Mouse (Mus musculus) spleen, adult 2 months (tissue): ENCODE measurements around the gene Ppara.

Source experiments
- CTCF ChIP-seq: fragments of 200-500 bp; IDR thresholded peaks from 2 replicates; pipeline ENCODE4 v1.5.1; 2011; ENCODE audit warnings: mild to moderate bottlenecking, inconsistent platforms; ENCODE audit not compliant: insufficient read depth, insufficient read length, insufficient replicate concordance; ENCODE audit errors: extremely low read depth
- POLR2A ChIP-seq: fragments of 200-500 bp; IDR thresholded peaks from 2 replicates; pipeline ENCODE4 v1.6.1; 2011; ENCODE audit warnings: low read depth, low read length, inconsistent platforms

- TF ChIP-seq CTCF (no peak), POLR2A (no peak)
Measured at GRCm38 (mm10) chr15:85795516-85795915, 60.7 kb downstream of the Ppara start.
